Mouse (Mus musculus) liver, embryonic 12.5 days (tissue): ENCODE results near the gene Hs3st2. TPM values are rescaled to one million over a fixed set of nuclear protein-coding genes. Genes with fewer than 3 reads are reported as not detected.

ENCODE experiments used
- ATAC-seq: fragments of 200-750 bp; cut with Nextera tagmentation; 2 replicates; pipeline ENCODE4 v1.8.0; 2017; ENCODE audit warnings: moderate number of reproducible peaks, mild to moderate bottlenecking, moderate library complexity
- H3K27ac ChIP-seq: fragments of 300-500 bp; sonication (generic); 2 replicates; pipeline ENCODE4 v1.5.1; 2016; ENCODE audit warnings: mild to moderate bottlenecking
- H3K27me3 ChIP-seq: fragments of 300-500 bp; sonication (generic); replicated peaks from 2 replicates; pipeline ENCODE4 v1.6.1; 2016; ENCODE audit warnings: mild to moderate bottlenecking, moderate library complexity
- H3K36me3 ChIP-seq: fragments of 300-500 bp; sonication (generic); 2 replicates; pipeline ENCODE4 v1.6.1; 2016; ENCODE audit warnings: mild to moderate bottlenecking, moderate library complexity
- H3K4me1 ChIP-seq: fragments of 300-500 bp; sonication (generic); 2 replicates; pipeline ENCODE4 v1.6.1; 2016
- H3K4me2 ChIP-seq: fragments of 300-500 bp; sonication (generic); 2 replicates; pipeline ENCODE4 v1.6.1; 2016; ENCODE audit warnings: mild to moderate bottlenecking, moderate library complexity
- H3K4me3 ChIP-seq: fragments of 300-500 bp; sonication (generic); 2 replicates; pipeline ENCODE4 v1.5.1; 2016; ENCODE audit warnings: mild to moderate bottlenecking, moderate library complexity
- H3K9ac ChIP-seq: fragments of 300-500 bp; sonication (generic); 2 replicates; pipeline ENCODE4 v1.6.1; 2016; ENCODE audit warnings: mild to moderate bottlenecking, moderate library complexity
- H3K9me3 ChIP-seq: fragments of 300-500 bp; sonication (generic); replicated peaks from 2 replicates; pipeline ENCODE4 v1.6.1; 2016; ENCODE audit warnings: mild to moderate bottlenecking, moderate library complexity
- WGBS: fragments of 180-500 bp; shearing (Covaris S2); methylation state at CpG from one replicate; pipeline ENCODE4 v1.1.7; 2016; ENCODE audit not compliant: insufficient replicate concordance; 5-methylcytosine and 5-hydroxymethylcytosine counted together
- polyA plus RNA-seq: library from polyadenylated mRNA; unstranded; fragments of >200 nt; fragmentation: Nextera tagmentation; extraction: Ambion mirVana; gene quantifications from 2 replicates; pipeline ENCODE4 v1.2.1, GENCODE M21; 2016

Hs3st2 gene
- polyA plus RNA-seq, 1 experiment from 2014 or later: 0.32 TPM

- H3K4me3 ChIP-seq: no peak overlapping the region
- no peaks in the 10 kb centered on the region for H3K27me3 ChIP-seq
- peak; percentile 54 for ATAC-seq
- H3K27ac ChIP-seq: no peak overlapping the region
- H3K9me3 ChIP-seq: no peaks in the 10 kb centered on the region
- WGBS: 15% methylated on average over 3 of the region's 3 CpGs
- H3K36me3 ChIP-seq: no peaks in the 10 kb centered on the region
- H3K4me1 ChIP-seq: no peaks in the 10 kb centered on the region
- H3K9ac ChIP-seq: no peak overlapping the region
- H3K4me2 ChIP-seq: no peak overlapping the region
Observed at GRCm38 (mm10) chr7:121517165-121517591, 125.5 kb downstream of the Hs3st2 start.

GRCm38 (mm10) chr7:121522125-121522524 lies 130.5 kb downstream of the Hs3st2 start:
- 66% methylated on average over 3 of the region's 3 CpGs for WGBS
- H3K4me2 ChIP-seq: no peak overlapping the region
- H3K9me3 ChIP-seq: no peaks in the 10 kb centered on the region
- no peak overlapping the region for H3K4me3 ChIP-seq
- ATAC-seq: no peak
- no peaks in the 10 kb centered on the region for H3K4me1 ChIP-seq
- H3K27ac ChIP-seq: no peak overlapping the region
- no peaks in the 10 kb centered on the region for H3K36me3 ChIP-seq
- no peak overlapping the region for H3K9ac ChIP-seq
- no peaks in the 10 kb centered on the region for H3K27me3 ChIP-seq

- 46% methylated on average over 2 of the region's 2 CpGs for WGBS
- no peaks in the 10 kb centered on the region for H3K36me3 ChIP-seq
Observed at GRCm38 (mm10) chr7:121529023-121529422, 137.4 kb downstream of the Hs3st2 start.

GRCm38 (mm10) chr7:121533639-121534038 lies 142.0 kb downstream of the Hs3st2 start:
- Histone ChIP-seq H3K9ac (no peak overlapping the region), H3K27me3 (no peaks in the 10 kb centered on the region), H3K27ac (no peak overlapping the region), H3K36me3 (no peaks in the 10 kb centered on the region), H3K9me3 (no peaks in the 10 kb centered on the region), H3K4me3 (no peak overlapping the region), H3K4me2 (no peak overlapping the region), H3K4me1 (no peaks in the 10 kb centered on the region)
- WGBS: 75% methylated on average over 6 of the region's 6 CpGs
- ATAC-seq: no peak

More at GRCm38 (mm10) chr7:121529023-121529422, 137.4 kb downstream of the Hs3st2 start:
- H3K9me3 ChIP-seq: no peaks in the 10 kb centered on the region
- H3K9ac ChIP-seq: no peak overlapping the region
- ATAC-seq: no peak
- no peaks in the 10 kb centered on the region for H3K4me1 ChIP-seq
- H3K27me3 ChIP-seq: no peaks in the 10 kb centered on the region
- H3K27ac ChIP-seq: no peak overlapping the region
- no peak overlapping the region for H3K4me2 ChIP-seq
- H3K4me3 ChIP-seq: no peak overlapping the region

GRCm38 (mm10) chr7:121534386-121534785 lies 142.7 kb downstream of the Hs3st2 start:
- Histone ChIP-seq H3K9me3 (no peaks in the 10 kb centered on the region), H3K27ac (no peak overlapping the region), H3K36me3 (no peaks in the 10 kb centered on the region), H3K4me1 (no peaks in the 10 kb centered on the region), H3K4me2 (no peak overlapping the region), H3K27me3 (no peaks in the 10 kb centered on the region), H3K4me3 (no peak overlapping the region), H3K9ac (no peak overlapping the region)
- WGBS: 64% methylated on average over 7 of the region's 7 CpGs
- ATAC-seq: no peak

- 53% methylated on average over 4 of the region's 4 CpGs for WGBS
Observed at GRCm38 (mm10) chr7:121535987-121536386, 144.3 kb downstream of the Hs3st2 start.

GRCm38 (mm10) chr7:121539405-121540275 lies 148.0 kb downstream of the Hs3st2 start:
- ATAC-seq: no peak
- H3K9me3 ChIP-seq: no peaks in the 10 kb centered on the region
- no peaks in the 10 kb centered on the region for H3K36me3 ChIP-seq
- no peaks in the 10 kb centered on the region for H3K4me1 ChIP-seq
- no peak overlapping the region for H3K4me2 ChIP-seq
- 59% methylated on average over 19 of the region's 19 CpGs for WGBS
- no peak overlapping the region for H3K4me3 ChIP-seq
- no peak overlapping the region for H3K9ac ChIP-seq
- H3K27ac ChIP-seq: no peak overlapping the region
- H3K27me3 ChIP-seq: no peaks in the 10 kb centered on the region

More at GRCm38 (mm10) chr7:121535987-121536386, 144.3 kb downstream of the Hs3st2 start:
- no peak overlapping the region for H3K4me3 ChIP-seq
- H3K4me1 ChIP-seq: no peaks in the 10 kb centered on the region
- H3K36me3 ChIP-seq: no peaks in the 10 kb centered on the region
- H3K9me3 ChIP-seq: no peaks in the 10 kb centered on the region
- H3K9ac ChIP-seq: no peak overlapping the region
- no peak for ATAC-seq
- H3K27ac ChIP-seq: no peak overlapping the region
- no peaks in the 10 kb centered on the region for H3K27me3 ChIP-seq
- H3K4me2 ChIP-seq: no peak overlapping the region

GRCm38 (mm10) chr7:121542458-121542857 lies 150.8 kb downstream of the Hs3st2 start:
- no peaks in the 10 kb centered on the region for H3K9me3 ChIP-seq
- no peak overlapping the region for H3K4me2 ChIP-seq
- H3K27ac ChIP-seq: no peak overlapping the region
- no peaks in the 10 kb centered on the region for H3K36me3 ChIP-seq
- 41% methylated on average over 2 of the region's 2 CpGs for WGBS
- no peak overlapping the region for H3K4me3 ChIP-seq
- no peak for ATAC-seq
- no peaks in the 10 kb centered on the region for H3K4me1 ChIP-seq
- no peaks in the 10 kb centered on the region for H3K27me3 ChIP-seq
- H3K9ac ChIP-seq: no peak overlapping the region

GRCm38 (mm10) chr7:121549329-121550022 lies 157.8 kb downstream of the Hs3st2 start:
- H3K4me3 ChIP-seq: no peak overlapping the region
- ATAC-seq: no peak
- H3K27ac ChIP-seq: no peak overlapping the region
- H3K36me3 ChIP-seq: no peaks in the 10 kb centered on the region
- H3K9me3 ChIP-seq: no peaks in the 10 kb centered on the region
- no peak overlapping the region for H3K4me2 ChIP-seq
- WGBS: 75% methylated on average over 18 of the region's 18 CpGs
- H3K27me3 ChIP-seq: no peaks in the 10 kb centered on the region
- no peak overlapping the region for H3K9ac ChIP-seq
- no peaks in the 10 kb centered on the region for H3K4me1 ChIP-seq
